Mouse (Mus musculus): ENCODE results near the gene Klhdc1.

- TF ChIP-seq CTCF (IDR thresholded peaks at IDR 0.05; ENCODE audit: low read depth), result no peak
- no peak for TF ChIP-seq EP300 (optimal IDR thresholded peaks at IDR 0.05)
Observed at GRCm38 (mm10) chr12:69288699-69289098, 47.7 kb downstream of the Klhdc1 start.

Measured in stomach, postnatal 0 days (tissue).